Mouse (Mus musculus): ENCODE measurements around the gene Vhl.

Vhl gene

GRCm38 (mm10) chr6:113623941-113624751 is at the start of gene Vhl:
TSS of gene Vhl (plus strand) at chr6:113623959.
- peak; percentile 87 for DNase-seq

DNA sequence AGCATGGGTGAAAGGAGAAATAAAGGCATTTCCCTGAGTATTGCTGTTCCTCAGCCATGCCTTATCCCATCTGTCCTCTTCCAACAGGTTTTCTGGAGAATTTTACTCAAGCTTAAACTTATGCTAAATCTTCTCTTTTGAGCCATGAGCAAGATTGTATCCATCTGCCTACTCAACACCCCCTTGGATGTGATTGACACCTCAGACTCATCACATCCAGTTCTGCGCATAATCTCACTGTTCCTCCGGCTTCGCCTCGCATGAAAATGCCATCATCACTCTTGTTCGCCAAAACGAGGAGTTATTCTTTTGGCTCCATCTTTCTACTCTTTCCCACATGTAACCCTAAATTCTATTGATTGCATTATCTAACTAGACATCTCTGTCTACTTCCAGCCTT is 47.7 kb upstream of the Vhl start:
- no peak for DNase-seq

DNA sequence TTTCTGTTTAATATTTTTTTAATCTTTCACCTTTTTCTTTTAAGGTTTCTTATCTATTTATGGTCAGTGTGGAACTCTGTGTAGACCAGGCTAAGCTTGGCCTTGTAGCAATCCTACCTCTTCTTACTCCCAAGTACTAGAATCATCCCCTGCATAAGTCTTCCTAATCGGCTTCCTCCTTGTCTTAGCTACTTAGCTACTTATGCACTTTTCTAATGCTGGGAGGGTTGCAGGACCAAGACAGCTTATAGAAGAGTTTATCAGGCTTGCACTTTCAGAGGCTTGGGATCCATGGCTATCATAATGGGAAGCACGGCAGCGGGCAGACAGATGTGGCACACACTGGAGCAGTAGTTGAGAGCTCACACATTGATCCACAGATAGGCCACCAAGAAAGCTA is 44.5 kb upstream of the Vhl start:
- no peak for DNase-seq

DNA sequence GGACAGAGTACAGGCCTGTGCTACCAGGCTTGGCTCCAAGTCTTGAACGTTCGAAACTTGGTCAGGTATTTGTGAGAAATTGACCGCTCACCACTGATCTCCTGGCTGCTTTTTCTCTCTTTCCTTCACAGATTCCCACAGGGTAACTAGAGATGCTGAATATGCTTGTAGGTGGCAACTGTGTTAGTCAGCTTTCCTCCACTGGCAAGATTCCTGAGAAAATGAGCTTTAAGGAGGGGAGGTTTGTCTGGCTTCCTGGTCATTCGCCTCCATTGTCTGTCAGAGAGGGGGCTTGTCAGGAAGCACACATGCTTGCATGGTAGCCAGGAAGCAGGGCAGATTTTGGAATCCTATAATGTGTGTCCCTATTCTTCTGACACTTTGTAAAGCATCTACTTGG is 40.7 kb upstream of the Vhl start:
- no peak for DNase-seq

GRCm38 (mm10) chr6:113585065-113585464 is 38.7 kb upstream of the Vhl start:
- DNase-seq: no peak

- no peak for DNase-seq
These were observed 37.1 kb upstream of the Vhl start for GRCm38 (mm10) chr6:113586466-113587183.

DNA sequence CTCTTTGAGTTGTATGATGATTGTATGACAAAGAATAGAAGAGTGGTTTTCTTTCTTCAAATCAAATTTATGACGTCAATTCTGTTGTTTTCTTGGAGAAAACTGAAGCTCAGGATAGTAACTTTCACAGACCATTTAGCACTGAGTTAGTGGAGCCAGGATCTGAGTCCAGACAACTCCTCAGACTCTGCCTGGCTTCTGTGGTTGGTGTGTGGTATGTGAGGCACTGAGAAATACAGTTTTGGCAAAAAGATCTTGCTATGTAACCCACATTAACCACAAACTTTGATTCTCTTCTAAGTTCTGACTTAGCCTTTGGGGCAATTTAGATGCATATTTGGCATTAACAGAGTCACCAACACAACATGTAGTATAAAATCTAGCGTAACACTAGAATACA is 31.1 kb upstream of the Vhl start:
- DNase-seq: no peak

GRCm38 (mm10) chr6:113597945-113598344 is 25.8 kb upstream of the Vhl start:
- no peak for DNase-seq

GRCm38 (mm10) chr6:113599833-113600232 is 23.9 kb upstream of the Vhl start:
- DNase-seq: no peak

DNA sequence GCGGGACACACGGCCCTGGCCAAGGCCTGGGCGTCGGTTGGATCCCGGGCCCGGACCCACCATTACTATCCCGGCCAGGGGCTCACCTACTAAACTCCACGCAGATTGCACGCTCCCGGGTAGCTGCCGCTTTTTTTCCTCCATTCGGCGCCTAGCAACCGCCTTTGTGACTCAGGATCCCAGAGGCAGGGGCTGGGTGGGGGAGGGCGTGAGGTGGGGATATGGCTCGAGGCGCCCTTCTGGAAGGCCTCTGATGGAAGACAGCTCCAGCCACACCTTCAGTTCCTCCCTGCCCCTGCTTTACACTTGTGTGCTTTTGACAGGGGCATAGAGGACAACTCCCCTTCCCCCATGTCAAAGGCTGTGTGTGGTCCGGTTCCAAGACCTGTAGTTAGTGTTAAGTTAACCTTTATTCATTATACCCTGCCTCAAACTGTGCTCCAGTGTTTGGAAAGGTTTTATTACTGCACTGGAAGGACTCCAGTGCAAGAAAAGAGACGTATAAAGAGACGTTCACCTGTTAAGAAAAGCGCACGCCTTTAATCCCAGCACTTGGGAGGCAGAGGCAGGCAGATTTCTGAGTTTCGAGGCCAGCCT is 23.1 kb upstream of the Vhl start, which contains the start of gene Fancd2os:
Gene Fancd2os, minus strand, starts transcription at position 173 of the 597 bp plus-strand sequence.
- no peak for DNase-seq

DNA sequence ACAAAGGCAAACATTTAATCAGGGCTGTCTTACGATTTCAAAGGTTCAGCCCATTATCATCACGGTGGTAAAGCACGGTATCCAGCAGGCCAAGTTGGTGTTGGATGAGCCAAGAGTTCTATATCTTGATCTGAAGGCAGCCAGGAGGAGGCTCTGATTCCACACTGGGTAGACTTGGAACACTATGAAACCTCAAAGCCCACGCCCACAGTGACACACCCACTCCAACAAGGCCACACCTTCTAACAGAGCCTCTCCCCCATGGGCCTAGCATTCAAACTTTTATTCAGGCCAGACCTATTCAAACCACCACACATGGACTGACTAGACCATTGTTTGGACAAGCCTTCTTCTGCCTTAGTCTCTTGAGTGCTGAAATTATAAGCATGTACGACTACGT is 20.9 kb upstream of the Vhl start:
- no peak for DNase-seq

GRCm38 (mm10) chr6:113603993-113604392 is 19.8 kb upstream of the Vhl start:
- DNase-seq: peak; percentile 25

GRCm38 (mm10) chr6:113604432-113605223 is 19.1 kb upstream of the Vhl start, which contains the start of gene Brk1:
TSS of gene Brk1 (plus strand) at chr6:113604772.
- DNase-seq: peak; percentile 93

GRCm38 (mm10) chr6:113605224-113605545 is 18.6 kb upstream of the Vhl start:
- DNase-seq: no peak

GRCm38 (mm10) chr6:113608871-113609270 is 14.9 kb upstream of the Vhl start:
- no peak for DNase-seq

DNA sequence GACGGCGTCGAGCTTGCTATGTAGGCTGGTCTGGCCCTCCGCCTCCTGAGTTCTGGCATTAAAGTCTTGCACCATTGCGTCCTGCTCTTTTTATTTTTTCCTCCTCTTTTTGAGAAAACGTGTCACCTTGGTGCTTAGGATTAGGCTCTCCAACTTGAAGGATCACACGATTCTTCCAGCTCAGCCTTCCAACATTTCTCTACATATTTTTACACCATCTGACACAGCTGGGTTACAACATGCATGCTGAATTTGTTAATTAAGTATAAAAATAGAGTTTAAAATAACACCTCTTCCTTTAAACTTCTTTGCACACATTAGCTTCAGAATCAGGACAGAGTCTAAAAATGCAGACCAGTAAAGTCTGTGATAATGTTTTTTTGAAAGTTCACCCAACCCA is 14.5 kb upstream of the Vhl start:
- DNase-seq: no peak

GRCm38 (mm10) chr6:113612258-113612969 is 11.3 kb upstream of the Vhl start:
- no peak for DNase-seq

- DNase-seq: no peak
These were observed 9.6 kb upstream of the Vhl start for GRCm38 (mm10) chr6:113614152-113614551.

DNA sequence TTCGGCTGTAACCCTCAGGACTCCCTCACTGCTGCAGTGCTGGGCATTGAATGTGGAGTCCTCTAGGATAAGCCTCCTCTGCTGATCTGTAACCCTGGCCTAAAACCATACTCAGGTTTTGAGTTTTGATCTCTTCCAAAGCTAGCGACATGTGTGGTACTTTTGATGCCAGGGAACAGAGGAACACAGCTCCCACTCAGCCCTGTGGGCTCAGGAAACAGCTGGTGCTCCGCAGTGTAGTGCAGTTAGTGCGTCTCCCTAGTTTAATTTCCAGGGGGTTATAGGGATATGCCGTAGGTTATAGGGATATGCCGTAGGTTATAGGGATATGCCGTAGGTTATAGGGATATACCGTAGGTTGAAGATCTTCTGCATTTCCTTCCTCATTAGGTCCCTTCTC is 8.8 kb upstream of the Vhl start:
- DNase-seq: no peak

DNA sequence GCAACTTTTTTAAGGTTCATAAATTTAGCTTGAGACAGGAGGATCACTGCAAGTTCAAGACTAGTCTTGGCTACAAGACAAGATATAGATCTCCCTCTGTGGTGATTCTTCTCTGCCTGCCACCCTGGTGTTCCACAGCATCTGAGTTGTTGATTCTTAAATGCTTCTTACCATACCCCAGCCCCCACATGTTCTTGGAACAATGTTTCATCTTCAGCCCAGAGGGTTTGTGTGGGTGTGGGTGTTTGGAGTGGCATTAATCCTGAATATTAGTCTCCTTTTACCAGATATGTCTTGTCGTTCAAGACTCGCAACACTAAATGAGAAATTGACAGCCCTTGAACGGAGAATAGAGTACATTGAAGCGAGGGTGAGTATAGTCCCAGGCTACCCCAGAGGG is 8.3 kb upstream of the Vhl start:
- no peak for DNase-seq

GRCm38 (mm10) chr6:113623386-113623785 is 373 bp upstream of the Vhl start:
- no peak for DNase-seq

DNA sequence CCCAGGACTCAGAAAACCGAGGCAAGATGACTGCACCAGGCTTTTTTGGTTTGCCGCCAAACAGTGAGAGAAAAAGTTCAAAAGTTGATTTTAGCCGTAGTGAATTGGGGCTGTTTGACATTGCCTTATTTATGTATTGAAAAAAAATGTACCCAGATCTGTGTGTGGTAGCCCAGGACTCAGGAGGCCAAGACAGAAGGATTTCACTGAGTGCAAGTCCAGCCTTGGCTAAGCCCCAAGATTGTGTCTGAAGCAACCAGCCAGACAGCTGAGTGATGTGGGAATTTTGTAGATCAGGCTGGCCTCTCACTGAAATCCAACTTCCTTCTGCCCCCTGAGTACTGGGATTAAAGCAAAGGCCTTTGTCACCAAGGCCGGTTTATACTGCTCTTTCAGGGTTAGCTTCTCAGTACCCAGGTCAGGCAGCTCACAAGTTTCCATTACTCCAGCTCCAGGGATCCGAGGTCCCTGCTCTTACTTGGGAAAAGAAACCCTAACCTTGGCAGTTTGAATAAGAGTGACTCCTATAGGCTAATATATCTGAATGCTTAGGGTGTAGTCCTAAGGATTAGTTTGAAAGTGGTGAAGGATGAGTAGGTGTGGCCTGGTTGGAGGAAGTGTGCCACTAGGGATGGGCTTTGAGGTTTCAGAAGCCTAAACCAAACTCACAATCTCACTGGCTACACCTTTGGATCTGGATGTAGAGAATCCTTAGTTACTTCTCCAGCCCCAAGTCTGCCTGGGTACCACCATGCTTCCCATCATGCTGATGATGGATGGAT is 1.4 kb downstream of the Vhl start:
- no peak for DNase-seq
